Mouse (Mus musculus): ENCODE results near the gene Gm6020.
"Not testable (repeated sequence)": the region's sequence is repeated elsewhere in the genome, so short reads cannot be mapped to it uniquely, and the experiment has no call there.

Gene Gm6020

GRCm38 (mm10) chr19:61183590-61183989 lies at the start of gene Gm6020:
Gene Gm6020 (plus strand): TSS chr19:61183890.
- not testable (repeated sequence) for DNase-seq (ENCODE audit: low spot score)

- DNase-seq (ENCODE audit: low spot score) = no peak
Measured at GRCm38 (mm10) chr19:61138655-61139054, 45.0 kb upstream of the Gm6020 start.

GRCm38 (mm10) chr19:61140342-61141206 lies 43.1 kb upstream of the Gm6020 start, which contains the start of gene Zfp950:
Gene Zfp950 (minus strand): TSS chr19:61140840.
- DNase-seq (ENCODE audit: low spot score) = peak; percentile 87

GRCm38 (mm10) chr19:61141299-61141698 lies 42.4 kb upstream of the Gm6020 start:
- DNase-seq (ENCODE audit: low spot score) = no peak

GRCm38 (mm10) chr19:61151372-61151700 lies 32.4 kb upstream of the Gm6020 start:
- no peak for DNase-seq (ENCODE audit: low spot score)

GRCm38 (mm10) chr19:61151701-61152420 lies 31.8 kb upstream of the Gm6020 start:
- DNase-seq (ENCODE audit: low spot score) = peak; percentile 33

GRCm38 (mm10) chr19:61175756-61176324 lies 7.8 kb upstream of the Gm6020 start, which contains the start of gene Gm7102:
Gene Gm7102 (minus strand): TSS chr19:61176309.
- DNase-seq (ENCODE audit: low spot score) = peak; percentile 14

- DNase-seq (ENCODE audit: low spot score) = peak; percentile 96
Measured at GRCm38 (mm10) chr19:61199316-61199715, 15.6 kb downstream of the Gm6020 start.

- peak; percentile 21 for DNase-seq (ENCODE audit: low spot score)
Measured at GRCm38 (mm10) chr19:61199836-61200235, 16.1 kb downstream of the Gm6020 start.

GRCm38 (mm10) chr19:61207506-61207905 lies 23.8 kb downstream of the Gm6020 start:
- not testable (repeated sequence) for DNase-seq (ENCODE audit: low spot score)

- no peak for DNase-seq (ENCODE audit: low spot score)
Measured at GRCm38 (mm10) chr19:61223706-61224328, 40.1 kb downstream of the Gm6020 start.

GRCm38 (mm10) chr19:61224678-61225525 lies 41.2 kb downstream of the Gm6020 start:
- no peak for DNase-seq (ENCODE audit: low spot score)

GRCm38 (mm10) chr19:61225526-61226400 lies 42.1 kb downstream of the Gm6020 start:
- peak; percentile 92 for DNase-seq (ENCODE audit: low spot score)

- DNase-seq (ENCODE audit: low spot score) = peak; percentile 81
Measured at GRCm38 (mm10) chr19:61226401-61226927, 42.8 kb downstream of the Gm6020 start.

- DNase-seq (ENCODE audit: low spot score) = peak; percentile 89
Measured at GRCm38 (mm10) chr19:61226928-61227854, 43.5 kb downstream of the Gm6020 start.

GRCm38 (mm10) chr19:61227941-61228701 lies 44.4 kb downstream of the Gm6020 start, which contains the start of gene Csf2ra:
Gene Csf2ra (minus strand): TSS chr19:61228429.
- DNase-seq (ENCODE audit: low spot score) = no peak
